Mouse (Mus musculus) hindbrain, embryonic 14.5 days (tissue): ENCODE results near the gene Nup210. TPM values are rescaled to one million over a fixed set of nuclear protein-coding genes. Genes with fewer than 3 reads are reported as not detected.
"Not testable (repeated sequence)": the region's sequence is repeated elsewhere in the genome, so short reads cannot be mapped to it uniquely, and the experiment has no call there.

Experiments
- ATAC-seq: fragments of 200-750 bp; cut with Nextera tagmentation; 2 replicates; pipeline ENCODE4 v1.8.0; 2017; ENCODE audit warnings: moderate number of reproducible peaks, mild to moderate bottlenecking, moderate TSS enrichment, moderate library complexity; ENCODE audit not compliant: low FRiP score
- DNase-seq: peaks from one replicate; pipeline ENCODE4 v3.0.0-alpha.2; 2015; ENCODE audit warnings: low spot score
- H3K27ac ChIP-seq: fragments of 300-500 bp; sonication (generic); 2 replicates; pipeline ENCODE4 v1.5.1; 2014; ENCODE audit warnings: mild to moderate bottlenecking, moderate library complexity
- H3K27me3 ChIP-seq: fragments of 300-500 bp; sonication (generic); 2 replicates; pipeline ENCODE4 v1.6.1; 2014; ENCODE audit warnings: mild to moderate bottlenecking, low read length, mixed read lengths; ENCODE audit not compliant: control insufficient read depth, insufficient read depth
- H3K36me3 ChIP-seq: fragments of 300-500 bp; sonication (generic); replicated peaks from 2 replicates; pipeline ENCODE4 v1.6.1; 2014; ENCODE audit not compliant: control insufficient read depth, insufficient read depth
- H3K4me1 ChIP-seq: fragments of 300-500 bp; sonication (generic); replicated peaks from 2 replicates; pipeline ENCODE4 v1.6.1; 2014; ENCODE audit warnings: antibody characterized with exemption, low read length, mixed read lengths; ENCODE audit not compliant: control insufficient read depth, insufficient read depth
- H3K4me2 ChIP-seq: fragments of 300-500 bp; sonication (generic); replicated peaks from 2 replicates; pipeline ENCODE4 v1.6.1; 2014; ENCODE audit warnings: mild to moderate bottlenecking, moderate library complexity
- H3K4me3 ChIP-seq: fragments of 300-500 bp; sonication (generic); replicated peaks from 2 replicates; pipeline ENCODE4 v1.5.1; 2014; ENCODE audit warnings: mild to moderate bottlenecking, low read length
- H3K9ac ChIP-seq: fragments of 300-500 bp; sonication (generic); 2 replicates; pipeline ENCODE4 v1.6.1; 2014
- H3K9me3 ChIP-seq: fragments of 300-500 bp; sonication (generic); 2 replicates; pipeline ENCODE4 v1.6.1; 2016; ENCODE audit warnings: low read length; ENCODE audit not compliant: control insufficient read depth
- WGBS: fragments of 180-500 bp; shearing (Covaris S2); extraction: QIAGEN DNeasy Blood & Tissue Kit; methylation state at CpG from one replicate; pipeline ENCODE4 v1.1.7; 2014; 5-methylcytosine and 5-hydroxymethylcytosine counted together
- polyA plus RNA-seq: library from polyadenylated mRNA; unstranded; fragments of >200 nt; fragmentation: Nextera tagmentation; extraction: Ambion mirVana; gene quantifications from 2 replicates; pipeline ENCODE4 v1.2.1, GENCODE M21; 2014

Gene Nup210
- polyA plus RNA-seq, 1 experiment from 2014 or later = 23.3 TPM

- no peak overlapping the region for H3K27ac ChIP-seq
- H3K9ac ChIP-seq = no peak overlapping the region
- no peaks in the 10 kb centered on the region for H3K9me3 ChIP-seq
- no peak overlapping the region for H3K4me3 ChIP-seq
- H3K27me3 ChIP-seq = no peaks in the 10 kb centered on the region
- ATAC-seq (no peak), DNase-seq (no peak)
- H3K36me3 ChIP-seq = no peaks in the 10 kb centered on the region
- no peaks in the 10 kb centered on the region for H3K4me1 ChIP-seq
- no peak overlapping the region for H3K4me2 ChIP-seq
- 92% methylated on average over 3 of the region's 3 CpGs for WGBS
These were observed 6.8 kb upstream of the Nup210 start for GRCm38 (mm10) chr6:91123453-91123852.

- not testable (repeated sequence) for H3K9me3 ChIP-seq, H3K9ac ChIP-seq, H3K27ac ChIP-seq, H3K27me3 ChIP-seq, H3K36me3 ChIP-seq, H3K4me2 ChIP-seq, H3K4me3 ChIP-seq, DNase-seq, ATAC-seq
- 96% methylated on average over 6 of the region's 7 CpGs for WGBS
- peaks cover 11% of the 10 kb centered on the region for H3K4me1 ChIP-seq
These were observed 4.5 kb upstream of the Nup210 start for GRCm38 (mm10) chr6:91121089-91121488.

- Histone ChIP-seq H3K4me1 (peaks cover 20% of the 10 kb centered on the region), H3K4me3 (no peak overlapping the region), H3K36me3 (no peaks in the 10 kb centered on the region), H3K4me2 (no peak overlapping the region), H3K9me3 (no peaks in the 10 kb centered on the region), H3K27ac (no peak overlapping the region), H3K27me3 (no peaks in the 10 kb centered on the region), H3K9ac (no peak overlapping the region)
- ATAC-seq = no peak
- DNase-seq = no peak
- 71% methylated on average over 2 of the region's 2 CpGs for WGBS
These were observed 3.6 kb upstream of the Nup210 start for GRCm38 (mm10) chr6:91120206-91120605.

DNA sequence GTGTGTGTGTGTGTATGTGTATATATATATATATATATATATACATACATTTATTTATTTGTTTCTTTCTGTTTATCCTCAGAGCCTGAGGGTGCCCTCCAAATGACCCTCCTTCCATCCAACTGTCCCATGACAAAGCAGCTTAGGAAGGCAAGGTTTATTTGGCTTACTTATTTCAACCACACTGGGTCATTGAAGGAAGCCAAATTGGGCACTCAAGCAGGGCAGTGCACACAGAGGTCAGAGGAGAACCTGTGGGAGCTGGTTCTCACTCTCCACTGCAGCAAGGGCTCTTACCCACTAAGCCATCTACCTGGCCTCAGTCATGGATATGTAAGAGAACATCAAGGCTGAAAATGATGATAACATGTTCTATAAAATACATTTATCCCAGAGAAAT is 1.9 kb upstream of the Nup210 start:
- Histone ChIP-seq H3K27ac (no peak overlapping the region), H3K27me3 (no peaks in the 10 kb centered on the region), H3K9ac (no peak overlapping the region), H3K4me1 (peaks cover 30% of the 10 kb centered on the region), H3K4me2 (no peak overlapping the region), H3K9me3 (no peaks in the 10 kb centered on the region), H3K4me3 (no peak overlapping the region), H3K36me3 (no peaks in the 10 kb centered on the region)
- ATAC-seq (no peak), DNase-seq (no peak)

- Histone ChIP-seq H3K27ac (peak overlapping the region; percentile 95), H3K4me3 (peak overlapping the region; percentile 61), H3K9ac (peak overlapping the region; percentile 79), H3K36me3 (no peaks in the 10 kb centered on the region), H3K4me2 (peak overlapping the region; percentile 77), H3K27me3 (no peaks in the 10 kb centered on the region), H3K4me1 (peaks cover 30% of the 10 kb centered on the region), H3K9me3 (no peaks in the 10 kb centered on the region)
- WGBS = 2% methylated on average over 9 of the region's 9 CpGs
- ATAC-seq = peak; percentile 47
- peak; percentile 35 for DNase-seq
These were observed 520 bp upstream of the Nup210 start for GRCm38 (mm10) chr6:91117149-91117548.

- Histone ChIP-seq H3K9ac (peak overlapping the region; percentile 79), H3K4me1 (peaks cover 30% of the 10 kb centered on the region), H3K9me3 (no peaks in the 10 kb centered on the region), H3K4me3 (peak overlapping the region; percentile 61), H3K36me3 (no peaks in the 10 kb centered on the region), H3K27me3 (no peaks in the 10 kb centered on the region), H3K27ac (peak overlapping the region; percentile 95), H3K4me2 (peak overlapping the region; percentile 77)
- 15% methylated on average over 4 of the region's 4 CpGs for WGBS
- ATAC-seq (peak; percentile 7; the same call in 1 of the 2 replicates), DNase-seq (no peak)
These were observed 776 bp downstream of the Nup210 start for GRCm38 (mm10) chr6:91115863-91116243.

DNA sequence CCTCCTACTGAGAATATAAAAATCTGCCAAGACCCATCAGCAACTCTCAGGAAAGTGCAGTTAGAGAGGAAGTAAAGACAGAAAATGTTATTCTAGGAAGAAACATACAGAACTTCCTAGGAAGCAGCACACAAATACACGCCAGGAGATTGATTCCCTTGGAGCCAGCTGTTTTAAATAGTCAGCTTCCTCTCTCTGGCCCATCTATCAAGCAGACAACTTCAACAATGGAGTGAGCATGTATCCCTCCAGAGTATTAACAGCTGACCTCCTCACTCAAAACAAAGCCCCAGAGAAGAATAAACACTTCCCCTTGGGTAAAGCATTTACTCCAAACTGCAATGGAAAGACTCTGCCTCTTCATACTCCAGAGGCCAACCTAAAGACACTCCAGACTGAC is 1.5 kb downstream of the Nup210 start:
- Histone ChIP-seq H3K9me3 (no peaks in the 10 kb centered on the region), H3K4me3 (no peak overlapping the region), H3K27ac (no peak overlapping the region), H3K4me1 (peaks cover 30% of the 10 kb centered on the region), H3K36me3 (no peaks in the 10 kb centered on the region), H3K4me2 (peak overlapping the region; percentile 77), H3K9ac (no peak overlapping the region), H3K27me3 (no peaks in the 10 kb centered on the region)
- 29% methylated on average over 1 of the region's 1 CpGs for WGBS
- ATAC-seq (no peak), DNase-seq (no peak)

- no peak overlapping the region for H3K4me3 ChIP-seq
- H3K27me3 ChIP-seq = no peaks in the 10 kb centered on the region
- peak overlapping the region; percentile 77 for H3K4me2 ChIP-seq
- DNase-seq (no peak), ATAC-seq (no peak)
- no peaks in the 10 kb centered on the region for H3K9me3 ChIP-seq
- WGBS = 58% methylated on average over 2 of the region's 2 CpGs
- peaks cover 30% of the 10 kb centered on the region for H3K4me1 ChIP-seq
- no peak overlapping the region for H3K27ac ChIP-seq
- H3K9ac ChIP-seq = no peak overlapping the region
- H3K36me3 ChIP-seq = no peaks in the 10 kb centered on the region
These were observed 1.9 kb downstream of the Nup210 start for GRCm38 (mm10) chr6:91114716-91115115.

- Histone ChIP-seq H3K4me1 (peaks cover 20% of the 10 kb centered on the region), H3K4me2 (no peak overlapping the region), H3K4me3 (no peak overlapping the region), H3K36me3 (no peaks in the 10 kb centered on the region), H3K27me3 (no peaks in the 10 kb centered on the region), H3K27ac (no peak overlapping the region), H3K9me3 (no peaks in the 10 kb centered on the region), H3K9ac (no peak overlapping the region)
- 97% methylated on average over 3 of the region's 3 CpGs for WGBS
- ATAC-seq = no peak
- no peak for DNase-seq
These were observed 4.7 kb downstream of the Nup210 start for GRCm38 (mm10) chr6:91111954-91112252.

- ATAC-seq = no peak
- 91% methylated on average over 10 of the region's 10 CpGs for WGBS
- no peak for DNase-seq
These were observed 5.3 kb downstream of the Nup210 start for GRCm38 (mm10) chr6:91111141-91111953.

More at GRCm38 (mm10) chr6:91111141-91111953, 5.3 kb downstream of the Nup210 start:
- H3K4me2 ChIP-seq = no peak overlapping the region
- no peak overlapping the region for H3K4me3 ChIP-seq
- no peaks in the 10 kb centered on the region for H3K36me3 ChIP-seq
- H3K9ac ChIP-seq = no peak overlapping the region
- no peak overlapping the region for H3K27ac ChIP-seq
- no peaks in the 10 kb centered on the region for H3K9me3 ChIP-seq
- no peaks in the 10 kb centered on the region for H3K27me3 ChIP-seq
- H3K4me1 ChIP-seq = peaks cover 20% of the 10 kb centered on the region
